Mouse (Mus musculus) E14TG2a.4 (cell line): Measurements from ENCODE around the gene Gm28051.

Experiments used
- CTCF ChIP-seq: conservative IDR thresholded peaks from 2 replicates; pipeline ENCODE4 v1.5.1; 2014; ENCODE audit warnings: low read length
- NANOG ChIP-seq: IDR thresholded peaks from 2 replicates; pipeline ENCODE4 v1.6.1; 2014; ENCODE audit warnings: borderline replicate concordance, low read length, mixed read lengths

DNA sequence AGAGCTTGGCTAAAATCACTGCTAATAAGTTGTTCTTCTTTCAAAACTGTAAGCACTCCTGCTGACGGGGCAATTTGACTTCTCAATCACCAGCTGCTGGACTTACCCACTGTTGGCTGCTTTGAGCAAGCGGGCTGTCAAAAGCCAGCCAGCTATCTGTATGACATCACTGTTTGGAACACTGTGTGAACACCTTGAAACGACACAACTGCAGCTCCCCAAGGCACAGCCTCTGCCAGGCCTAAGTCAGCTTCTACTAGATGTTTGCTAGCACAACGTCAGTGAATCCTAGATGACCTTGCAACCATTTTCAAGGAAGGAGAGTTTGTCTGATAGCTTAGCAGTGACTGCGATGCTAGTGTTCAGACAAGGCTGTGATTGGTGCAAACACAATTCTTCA lies 18.5 kb downstream of the Gm28051 start:
- TF ChIP-seq CTCF (no peak), NANOG (no peak)
